Mouse (Mus musculus) macrophage (primary cell): Measurements from ENCODE around the gene Ccnl2. TPM values are rescaled to one million over a fixed set of nuclear protein-coding genes. Genes with fewer than 3 reads are reported as not detected.
"Not testable (repeated sequence)": the region's sequence is repeated elsewhere in the genome, so short reads cannot be mapped to it uniquely, and the experiment has no call there.

ENCODE experiments used
- H3K27ac ChIP-seq: fragments of 350-480 bp; formaldehyde crosslinking; 2 replicates; pipeline ENCODE4 v1.9.0; 2021
- H3K36me3 ChIP-seq: fragments of 350-480 bp; formaldehyde crosslinking; 2 replicates; pipeline ENCODE4 v1.9.0; 2021; ENCODE audit errors: inconsistent target
- H3K4me3 ChIP-seq: fragments of 350-480 bp; formaldehyde crosslinking; 2 replicates; pipeline ENCODE4 v1.9.0; 2021; ENCODE audit errors: inconsistent target
- H3K79me2 ChIP-seq: fragments of 350-480 bp; formaldehyde crosslinking; 2 replicates; pipeline ENCODE4 v1.9.0; 2021; ENCODE audit errors: inconsistent target
- WGBS: methylation state at CpG from one replicate; pipeline ENCODE4 v1.1.7; 2026; ENCODE audit warnings: inconsistent platforms; ENCODE audit not compliant: missing documents; 5-methylcytosine and 5-hydroxymethylcytosine counted together
- polyA plus RNA-seq: library from polyadenylated mRNA; stranded (reverse); fragments of 250-400 nt; gene quantifications from 3 replicates; pipeline ENCODE4 v1.2.4, GENCODE M21; 2018; ENCODE audit warnings: inconsistent platforms

Gene Ccnl2
- polyA plus RNA-seq, 1 experiment from 2014 or later, result 21.9 TPM

DNA sequence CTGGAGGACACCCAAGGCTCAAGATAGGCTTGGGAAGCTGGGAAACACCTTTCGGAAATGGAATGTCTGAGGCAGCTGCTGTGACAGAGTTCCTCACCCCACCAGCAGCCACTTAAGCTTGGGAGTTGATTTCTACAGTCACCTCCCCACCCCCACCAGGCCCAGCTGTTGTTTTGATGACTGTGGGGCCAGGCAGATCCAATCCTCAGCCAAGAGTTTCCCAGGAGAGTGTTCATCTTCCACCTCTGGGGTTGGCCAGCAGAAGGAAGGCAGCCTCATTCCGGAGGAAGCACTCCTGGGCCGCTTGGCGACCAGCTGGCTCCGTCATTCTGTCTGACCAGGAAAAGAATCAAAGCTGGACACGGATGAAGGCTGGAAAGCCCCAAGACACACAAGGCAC lies 31.4 kb upstream of the Ccnl2 start:
- no peaks in the 10 kb centered on the region for H3K36me3 ChIP-seq
- H3K4me3 ChIP-seq, result no peak overlapping the region
- WGBS, result 89% methylated on average over 6 of the region's 6 CpGs
- no peak overlapping the region for H3K27ac ChIP-seq
- H3K79me2 ChIP-seq, result no peaks in the 10 kb centered on the region

DNA sequence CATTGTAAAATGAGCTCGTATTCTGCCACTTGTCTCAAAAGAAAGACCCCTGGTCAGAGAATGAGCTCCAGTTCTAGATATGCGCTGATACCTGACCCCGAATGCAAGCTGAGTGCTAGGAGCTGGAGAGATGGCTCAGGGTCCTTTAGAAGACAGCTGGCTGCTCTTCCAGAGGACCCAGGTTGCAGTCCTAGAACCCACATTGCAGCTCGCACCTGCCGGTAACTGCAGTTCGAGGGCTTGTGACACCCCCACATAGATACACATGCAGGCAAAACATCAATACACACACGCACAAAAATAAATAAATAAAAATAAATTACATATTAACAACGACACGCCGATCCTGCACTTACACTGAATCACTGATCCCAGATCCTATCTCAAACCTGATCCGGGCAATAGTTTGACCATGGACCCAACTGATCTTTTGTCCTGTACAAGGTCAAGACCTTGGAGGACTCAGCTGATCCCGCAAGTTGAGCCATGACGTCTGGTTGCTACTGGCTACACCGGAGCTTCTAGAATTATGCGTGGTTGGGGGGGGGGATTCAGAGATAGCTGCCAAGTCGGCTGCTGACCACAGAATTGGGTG lies 28.7 kb upstream of the Ccnl2 start:
- Histone ChIP-seq H3K27ac (no peak overlapping the region), H3K36me3 (no peaks in the 10 kb centered on the region), H3K4me3 (peak overlapping the region; percentile 13; the same call in 1 of the 2 replicates), H3K79me2 (no peaks in the 10 kb centered on the region)
- WGBS, result 51% methylated on average over 15 of the region's 16 CpGs

DNA sequence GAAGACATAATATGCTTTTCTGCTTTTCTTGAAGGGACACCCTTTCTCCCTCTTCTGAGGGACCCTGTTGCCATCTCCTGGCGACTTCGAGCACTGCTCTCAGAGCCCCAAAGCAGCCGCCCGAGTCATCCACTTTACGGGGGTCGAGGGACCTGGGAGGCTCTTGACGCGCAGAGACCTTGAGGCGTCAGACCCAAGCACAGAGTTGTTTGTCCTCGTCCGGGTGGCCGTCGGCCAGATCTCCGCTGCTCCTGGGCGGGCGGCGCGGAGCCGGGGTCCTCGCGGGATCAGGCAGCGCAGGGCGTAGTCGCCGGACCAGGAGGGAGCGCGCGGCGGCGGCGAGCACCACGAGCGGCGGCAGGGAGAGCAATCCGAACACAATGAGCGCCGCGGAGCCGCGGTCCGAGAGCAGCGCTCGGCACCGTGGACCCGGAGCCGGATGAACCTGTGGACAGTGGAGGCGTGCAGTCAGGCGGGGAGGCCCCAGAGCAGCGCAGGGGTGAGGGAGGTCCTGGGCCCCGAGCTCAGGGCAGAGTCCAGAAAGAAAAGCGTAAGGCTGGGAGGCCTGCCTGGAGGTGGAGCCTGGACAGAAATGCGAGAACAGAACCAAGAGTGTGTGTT lies 28.1 kb upstream of the Ccnl2 start:
- Histone ChIP-seq H3K36me3 (no peaks in the 10 kb centered on the region), H3K27ac (no peak overlapping the region), H3K4me3 (peak overlapping the region; percentile 13; the same call in 1 of the 2 replicates), H3K79me2 (no peaks in the 10 kb centered on the region)
- 2% methylated on average over 52 of the region's 52 CpGs for WGBS

- no peak overlapping the region for H3K4me3 ChIP-seq
- H3K27ac ChIP-seq, result no peak overlapping the region
- WGBS, result 81% methylated on average over 10 of the region's 10 CpGs
- H3K36me3 ChIP-seq, result no peaks in the 10 kb centered on the region
- no peaks in the 10 kb centered on the region for H3K79me2 ChIP-seq
These were observed 27.0 kb upstream of the Ccnl2 start for GRCm38 (mm10) chr4:155785246-155785645.

GRCm38 (mm10) chr4:155785819-155786218 lies 26.5 kb upstream of the Ccnl2 start, which contains the start of gene Tmem88b:
TSS of gene Tmem88b (minus strand) at chr4:155785874.
- Histone ChIP-seq H3K27ac (no peak within 1 kb of the TSS), H3K4me3 (no peak within 1 kb of the TSS), H3K36me3 (no peaks in the 10 kb centered on the region), H3K79me2 (no peaks in the 10 kb centered on the region)
- WGBS, result 83% methylated on average over 5 of the region's 5 CpGs

DNA sequence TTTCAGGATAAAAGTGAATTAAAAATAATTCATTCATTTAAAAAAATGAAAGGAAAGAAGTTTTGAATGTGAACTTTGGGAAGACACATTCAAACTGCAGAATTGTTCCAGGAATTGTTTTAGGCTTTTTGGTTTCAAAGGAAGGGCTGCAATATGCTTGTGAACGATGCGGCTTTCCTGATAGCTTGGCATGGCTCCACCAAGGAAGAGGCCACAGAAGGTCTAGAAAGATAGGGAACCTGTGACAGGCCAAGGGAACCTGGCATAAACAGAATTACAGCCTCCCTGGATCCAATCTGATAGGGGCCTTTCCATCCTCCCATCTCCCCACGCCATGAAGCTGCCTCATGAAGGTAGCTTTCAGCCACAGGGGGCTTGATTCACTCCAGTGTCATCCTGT lies 24.0 kb upstream of the Ccnl2 start:
- Histone ChIP-seq H3K36me3 (no peaks in the 10 kb centered on the region), H3K79me2 (no peaks in the 10 kb centered on the region), H3K4me3 (no peak overlapping the region), H3K27ac (no peak overlapping the region)
- 48% methylated on average over 3 of the region's 3 CpGs for WGBS

- H3K36me3 ChIP-seq, H3K4me3 ChIP-seq, H3K79me2 ChIP-seq, H3K27ac ChIP-seq: not testable (repeated sequence)
- WGBS, result 79% methylated on average over 4 of the region's 4 CpGs
These were observed 23.5 kb upstream of the Ccnl2 start for GRCm38 (mm10) chr4:155788833-155789232.

DNA sequence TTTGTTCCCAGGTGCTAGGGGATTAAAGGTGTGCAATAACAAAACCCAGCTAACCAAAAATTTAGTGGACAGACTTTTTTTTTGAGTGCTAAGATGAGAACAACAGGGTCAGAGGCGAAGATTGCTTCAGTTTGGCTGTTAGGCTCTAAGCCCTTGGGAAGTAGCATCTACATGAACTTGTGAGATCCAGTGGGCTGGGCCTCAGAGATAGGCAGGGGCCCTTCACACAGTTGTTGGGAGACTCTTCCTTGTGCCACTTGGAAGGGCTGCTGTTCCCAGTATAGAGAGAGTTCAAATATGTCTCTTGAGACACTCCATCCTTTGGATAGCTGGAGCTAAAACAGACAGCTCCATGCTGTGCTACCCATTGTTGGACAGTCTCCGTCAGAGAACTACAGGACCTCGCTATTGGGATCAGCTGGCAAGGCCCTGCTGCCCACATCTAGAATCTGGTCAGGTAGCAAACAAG lies 22.2 kb upstream of the Ccnl2 start, which contains the start of gene Ankrd65:
Gene Ankrd65, plus strand, starts transcription at position 419 of the 469 bp plus-strand sequence.
- H3K36me3 ChIP-seq, result no peaks in the 10 kb centered on the region
- 91% methylated on average over 3 of the region's 3 CpGs for WGBS
- no peak within 1 kb of the TSS for H3K4me3 ChIP-seq
- H3K27ac ChIP-seq, result no peak within 1 kb of the TSS
- H3K79me2 ChIP-seq, result no peaks in the 10 kb centered on the region

GRCm38 (mm10) chr4:155790650-155791161 lies 21.6 kb upstream of the Ccnl2 start:
- no peak overlapping the region for H3K27ac ChIP-seq
- 100% methylated on average over 3 of the region's 3 CpGs for WGBS

GRCm38 (mm10) chr4:155791240-155791933 lies 20.9 kb upstream of the Ccnl2 start:
- H3K79me2 ChIP-seq, result no peaks in the 10 kb centered on the region
- H3K27ac ChIP-seq, result no peak overlapping the region
- WGBS, result 88% methylated on average over 24 of the region's 24 CpGs
- no peaks in the 10 kb centered on the region for H3K36me3 ChIP-seq
- no peak overlapping the region for H3K4me3 ChIP-seq

More at GRCm38 (mm10) chr4:155790650-155791161, 21.6 kb upstream of the Ccnl2 start:
- Histone ChIP-seq H3K36me3 (no peaks in the 10 kb centered on the region), H3K4me3 (no peak overlapping the region), H3K79me2 (no peaks in the 10 kb centered on the region)

GRCm38 (mm10) chr4:155793730-155794129 lies 18.6 kb upstream of the Ccnl2 start:
- Histone ChIP-seq H3K27ac (no peak overlapping the region), H3K79me2 (no peaks in the 10 kb centered on the region), H3K36me3 (no peaks in the 10 kb centered on the region), H3K4me3 (no peak overlapping the region)
- WGBS, result 91% methylated on average over 2 of the region's 2 CpGs

GRCm38 (mm10) chr4:155802075-155802474 lies 10.2 kb upstream of the Ccnl2 start:
- no CpG with 5 or more reads among the region's 1 CpGs for WGBS
- Histone ChIP-seq H3K4me3 (no peak overlapping the region), H3K79me2 (peaks cover 35% of the 10 kb centered on the region), H3K27ac (no peak overlapping the region), H3K36me3 (peaks cover 4% of the 10 kb centered on the region; the same call in 1 of the 2 replicates)

DNA sequence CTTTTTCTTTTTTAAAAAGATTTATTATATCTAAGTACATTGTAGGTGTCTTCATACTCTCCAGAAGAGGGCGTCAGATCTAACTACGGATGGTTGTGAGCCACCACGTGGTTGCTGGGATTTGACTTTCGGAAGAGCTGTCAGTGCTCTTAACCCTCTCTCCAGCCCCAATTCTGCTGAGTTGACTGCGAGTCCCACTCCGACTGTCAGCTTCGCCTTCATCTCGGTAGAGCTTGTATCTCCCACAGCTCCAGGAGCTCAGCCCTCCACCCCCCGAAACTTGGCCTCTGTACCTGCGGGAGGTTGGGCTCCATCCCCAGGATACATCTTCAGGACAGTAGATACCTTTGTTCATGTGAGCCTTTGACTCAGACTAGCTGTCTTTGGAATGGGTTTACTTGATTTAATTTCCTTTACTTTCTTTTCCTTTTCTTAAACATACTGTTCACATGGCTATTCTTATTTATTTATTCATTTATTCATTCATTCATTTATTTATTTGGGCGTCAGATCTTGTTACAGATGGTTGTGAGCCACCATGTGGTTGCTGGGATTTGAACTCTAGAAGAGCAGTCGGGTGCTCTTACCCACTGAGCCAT lies 9.4 kb upstream of the Ccnl2 start, which contains the start of gene Mrpl20:
Gene Mrpl20, plus strand, starts transcription at position 138 of the 599 bp plus-strand sequence.
- peak within 1 kb of the TSS; percentile 45 for H3K27ac ChIP-seq
- H3K36me3 ChIP-seq, result peaks cover 11% of the 10 kb centered on the region
- H3K79me2 ChIP-seq, result peaks cover 42% of the 10 kb centered on the region
- H3K4me3 ChIP-seq, result peak within 1 kb of the TSS; percentile 96
- WGBS, result 6% methylated on average over 12 of the region's 12 CpGs

- Histone ChIP-seq H3K27ac (peak overlapping the region; percentile 45; the same call in 1 of the 2 replicates), H3K36me3 (peaks cover 18% of the 10 kb centered on the region), H3K79me2 (peaks cover 45% of the 10 kb centered on the region), H3K4me3 (peak overlapping the region; percentile 96)
- under 1% methylated on average over 51 of the region's 58 CpGs for WGBS
These were observed 8.8 kb upstream of the Ccnl2 start for GRCm38 (mm10) chr4:155803340-155804041.
